Comparison of ENCODE assay signal across 8 mouse cellular contexts in genomic region chr2:26141893-26142635, GRCm38 (mm10). TPM values are rescaled to one million over a fixed set of nuclear protein-coding genes. Genes with fewer than 3 reads are reported as not detected.
DNase-seq lines count a peak whose midpoint lies in the region; ATAC-seq and TF ChIP-seq lines count a peak whose summit lies in the region.

No protein-coding gene starts in this region.

- H3K4me2 ChIP-seq in intestine, postnatal 0 days (replicated peaks; ENCODE audit: low read depth): no peak overlapping the region
- no peak overlapping the region for H3K4me2 ChIP-seq in intestine, embryonic 16.5 days (ENCODE audit: low read depth, low read length)

- no peaks in the 10 kb centered on the region for H3K9me3 ChIP-seq in intestine, postnatal 0 days (ENCODE audit: control insufficient read depth)
- H3K9me3 ChIP-seq in intestine, embryonic 16.5 days (ENCODE audit: control insufficient read depth, low read length): no peaks in the 10 kb centered on the region
- no peaks in the 10 kb centered on the region for H3K9me3 ChIP-seq in heart, embryonic 10.5 days
- H3K9me3 ChIP-seq in limb, embryonic 10.5 days (replicated peaks): no peaks in the 10 kb centered on the region

- H3K4me1 ChIP-seq in intestine, postnatal 0 days (replicated peaks; ENCODE audit: control insufficient read depth, insufficient read depth, low read length): peaks cover 7% of the 10 kb centered on the region
- H3K4me1 ChIP-seq in intestine, embryonic 16.5 days (ENCODE audit: control insufficient read depth, insufficient read depth, low read length): peaks cover 29% of the 10 kb centered on the region
- H3K4me1 ChIP-seq in heart, embryonic 10.5 days: peaks cover 34% of the 10 kb centered on the region
- H3K4me1 ChIP-seq in limb, embryonic 10.5 days: peaks cover 36% of the 10 kb centered on the region

- 63% methylated on average over 12 of the region's 12 CpGs for WGBS in intestine, postnatal 0 days
- 66% methylated on average over 12 of the region's 12 CpGs for WGBS in intestine, embryonic 16.5 days
- WGBS in heart, embryonic 10.5 days: 65% methylated on average over 12 of the region's 12 CpGs
- 64% methylated on average over 12 of the region's 12 CpGs for WGBS in limb, embryonic 10.5 days

- peaks cover 9% of the 10 kb centered on the region; the same call in 1 of the 2 replicates for H3K36me3 ChIP-seq in intestine, postnatal 0 days (ENCODE audit: control insufficient read depth, insufficient read depth)
- peaks cover 3% of the 10 kb centered on the region; the same call in 1 of the 2 replicates for H3K36me3 ChIP-seq in intestine, embryonic 16.5 days (ENCODE audit: control insufficient read depth, insufficient read depth, low read length)
- H3K36me3 ChIP-seq in heart, embryonic 10.5 days: peaks cover 5% of the 10 kb centered on the region; the same call in 1 of the 2 replicates
- peaks cover 16% of the 10 kb centered on the region for H3K36me3 ChIP-seq in limb, embryonic 10.5 days

- no peak overlapping the region for H3K9ac ChIP-seq in intestine, postnatal 0 days (ENCODE audit: low read depth, low read length)
- H3K9ac ChIP-seq in intestine, embryonic 16.5 days (ENCODE audit: low read depth, low read length): no peak overlapping the region

- no peak overlapping the region for H3K4me3 ChIP-seq in intestine, postnatal 0 days (ENCODE audit: low read depth, low read length)
- no peak overlapping the region for H3K4me3 ChIP-seq in intestine, embryonic 16.5 days (ENCODE audit: low read length)
- H3K4me3 ChIP-seq in heart, embryonic 10.5 days: no peak overlapping the region
- no peak overlapping the region for H3K4me3 ChIP-seq in limb, embryonic 10.5 days

- no peak for ATAC-seq in intestine, postnatal 0 days
- no peak for ATAC-seq in intestine, embryonic 16.5 days
- no peak for ATAC-seq in erythroid progenitor cell, adult 5-6 weeks (replicated peaks; ENCODE audit: low FRiP score, poor library complexity, severe bottlenecking)

- TF ChIP-seq CTCF in intestine, postnatal 0 days (IDR thresholded peaks at IDR 0.05; ENCODE audit: low read depth): peak; percentile 86

- no peaks in the 10 kb centered on the region for H3K27me3 ChIP-seq in intestine, postnatal 0 days (replicated peaks; ENCODE audit: control insufficient read depth, insufficient read depth, low read length)
- no peaks in the 10 kb centered on the region for H3K27me3 ChIP-seq in intestine, embryonic 16.5 days (replicated peaks; ENCODE audit: control insufficient read depth, insufficient read depth, low read length)
- no peaks in the 10 kb centered on the region for H3K27me3 ChIP-seq in heart, embryonic 10.5 days (ENCODE audit: insufficient read depth, poor library complexity, severe bottlenecking)
- H3K27me3 ChIP-seq in limb, embryonic 10.5 days (ENCODE audit: low read depth, poor library complexity, severe bottlenecking): no peaks in the 10 kb centered on the region

- no peak overlapping the region for H3K27ac ChIP-seq in intestine, postnatal 0 days (ENCODE audit: low read depth, low read length)
- no peak overlapping the region for H3K27ac ChIP-seq in intestine, embryonic 16.5 days (ENCODE audit: low read length)
- 0 out of 2 replicates have a peak overlapping the region, but pooled peaks have one; percentile 96 for H3K27ac ChIP-seq in heart, embryonic 10.5 days
- H3K27ac ChIP-seq in limb, embryonic 10.5 days: no peak overlapping the region

- peak; percentile 42 for DNase-seq in CD4-positive helper T cell, adult 2 months (ENCODE audit: low read depth, low spot score)
- peak; percentile 76 for DNase-seq in adrenal gland, postnatal 25 days
- peak; percentile 85 for DNase-seq in heart, embryonic 10.5 days (ENCODE audit: low spot score)
- peak; percentile 68 for DNase-seq in limb, embryonic 10.5 days (ENCODE audit: low spot score)
- DNase-seq in right cerebral cortex, postnatal 14 days: peak; percentile 72

RNA-seq across cellular contexts. Expression of gene Nacc2, which starts 19.0 kb away (rescaled TPM):
- polyA plus RNA-seq in intestine, postnatal 0 days (2015; fragmentation: Nextera tagmentation; extraction: Ambion mirVana): 14.1 and 14.2 TPM in 2 replicates
- polyA plus RNA-seq in intestine, embryonic 16.5 days (2015; fragmentation: Nextera tagmentation; extraction: Ambion mirVana): 18.6 and 20.4 TPM in 2 replicates
- total RNA-seq in adrenal gland, postnatal 25 days (2021): 25.8 and 36.6 TPM in 2 replicates
- 5.1 and 5.4 TPM in 2 replicates for polyA plus RNA-seq in heart, embryonic 10.5 days (2016; fragmentation: Nextera tagmentation; extraction: Ambion mirVana)
- 3.2 and 3.6 TPM in 2 replicates for polyA plus RNA-seq in limb, embryonic 10.5 days (2016; fragmentation: Nextera tagmentation; extraction: Ambion mirVana)
- total RNA-seq in erythroid progenitor cell, adult 5-6 weeks (2015; ENCODE audit: low replicate concordance): 0.42 TPM in 1 of 2 replicates, not detected in the other
- total RNA-seq in erythroid progenitor cell, adult 5-6 weeks (2017; ENCODE audit: low replicate concordance): 0.64 and 0.68 TPM in 2 replicates
